Mouse (Mus musculus): ENCODE data around the gene Srsf6.

GRCm38 (mm10) chr2:162966734-162967133, 35.4 kb downstream of the Srsf6 start:
- TF ChIP-seq TAL1 (IDR thresholded peaks at IDR 0.05; ENCODE audit: low read length) (no peak), GATA1 (IDR thresholded peaks at IDR 0.05; ENCODE audit: low read length) (no peak)

Data from erythroblast, embryonic 14.5 days (primary cell).